Mouse (Mus musculus): Measurements from ENCODE around the gene Mfsd13b.

- TF ChIP-seq CTCF (IDR thresholded peaks at IDR 0.05; ENCODE audit: low read depth) (no peak), EP300 (IDR thresholded peaks at IDR 0.05; ENCODE audit: low read depth) (no peak)
These were observed 63.6 kb downstream of the Mfsd13b start for GRCm38 (mm10) chr7:121045671-121046453.

All from liver, embryonic 14.5 days (tissue).